Mouse (Mus musculus) brain, adult 2 months (tissue): ENCODE data around the gene Prkar2b.

Source experiments
- DNase-seq: peaks from one replicate; pipeline ENCODE4 v3.0.0; 2011; ENCODE audit warnings: low read depth, low spot score

Prkar2b gene

DNA sequence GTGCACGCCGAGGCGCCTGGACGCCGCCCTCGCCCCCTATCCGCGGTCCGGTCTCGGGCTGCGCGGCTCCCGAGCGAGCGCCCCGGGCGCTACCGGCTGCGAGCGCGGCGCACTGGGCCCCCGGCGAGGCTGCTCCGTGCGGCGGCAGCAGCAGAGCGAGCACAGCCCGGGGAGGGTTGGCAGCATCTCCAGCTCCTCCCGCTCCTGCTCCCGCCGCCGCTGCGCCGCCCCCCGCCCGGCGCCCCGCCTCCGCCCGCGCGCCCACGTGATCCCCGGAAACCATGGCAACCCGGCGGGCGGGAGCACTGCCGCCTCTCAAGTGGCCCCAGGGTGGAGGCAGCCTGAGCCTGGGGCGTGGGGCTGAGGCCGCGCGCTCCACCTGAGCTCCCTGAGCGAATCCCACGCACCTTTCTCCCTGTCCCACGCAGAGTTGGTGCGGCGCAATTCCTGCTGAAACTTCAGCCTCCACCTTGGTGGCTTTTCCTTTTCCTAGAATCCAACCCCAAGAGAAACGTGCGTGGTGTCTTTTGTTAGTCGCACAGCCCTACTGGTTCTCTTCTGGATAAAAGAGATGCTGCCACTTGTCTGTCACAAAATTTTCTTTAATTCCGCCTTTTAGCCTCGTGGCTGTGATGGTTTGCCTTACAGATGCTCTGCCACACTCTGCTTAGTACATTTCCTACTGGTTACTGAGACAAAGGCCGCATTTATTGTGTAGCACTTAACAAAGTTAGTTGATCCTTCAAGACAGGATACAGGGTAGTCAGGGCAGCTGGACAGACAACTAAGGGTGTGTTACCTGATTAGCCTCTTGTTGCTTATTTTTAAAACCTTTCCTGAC lies at the start of gene Prkar2b:
Gene Prkar2b, minus strand, starts transcription at position 207 of the 841 bp plus-strand sequence.
- DNase-seq = peak; percentile 96

DNA sequence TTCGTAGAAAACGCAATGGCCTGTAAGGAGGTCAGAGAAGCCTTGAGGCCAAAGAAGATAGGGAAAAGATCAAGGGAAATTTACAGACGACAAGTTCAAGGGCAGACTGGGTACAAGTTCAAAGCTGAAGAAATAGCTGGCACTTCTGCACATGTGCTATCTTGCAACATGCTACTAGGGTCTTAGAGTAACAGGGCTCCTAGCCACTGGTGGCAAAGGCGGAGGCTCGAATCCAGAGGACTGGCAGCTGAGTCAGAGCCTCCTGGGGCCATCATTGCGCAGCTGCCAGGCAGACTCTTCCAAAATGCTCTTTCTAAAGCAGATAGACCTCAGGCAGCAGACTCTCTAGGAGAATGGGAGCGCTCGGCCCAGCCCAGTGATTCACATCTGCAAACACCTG lies 48.1 kb upstream of the Prkar2b start:
- no peak for DNase-seq

DNA sequence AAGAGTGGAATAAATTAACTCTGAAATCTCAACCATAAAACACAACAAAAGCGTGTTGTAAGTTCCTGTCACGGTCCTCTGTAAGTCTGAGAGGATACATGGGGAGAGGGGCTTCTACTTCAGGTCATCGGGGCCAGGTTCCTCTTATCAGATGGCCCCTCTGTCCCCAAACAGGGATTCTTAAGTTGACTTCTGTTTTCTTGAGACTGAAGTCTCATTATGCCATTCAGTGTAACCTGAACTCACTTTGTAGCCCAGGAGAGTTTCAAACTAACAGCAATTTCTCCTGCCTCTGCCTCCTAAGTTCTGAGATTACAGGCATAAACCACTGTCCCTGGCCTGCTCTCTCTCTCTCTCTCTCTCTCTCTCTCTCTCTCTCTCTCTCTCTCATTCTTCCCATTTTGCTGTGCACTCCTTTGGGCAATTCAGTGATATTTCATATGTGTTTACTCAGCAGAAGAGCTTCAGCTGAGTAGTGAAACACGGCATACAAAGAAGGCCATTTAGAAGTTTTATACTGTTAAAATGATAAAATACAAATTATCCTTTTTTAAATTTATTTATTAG lies 43.9 kb upstream of the Prkar2b start:
- DNase-seq = no peak

DNA sequence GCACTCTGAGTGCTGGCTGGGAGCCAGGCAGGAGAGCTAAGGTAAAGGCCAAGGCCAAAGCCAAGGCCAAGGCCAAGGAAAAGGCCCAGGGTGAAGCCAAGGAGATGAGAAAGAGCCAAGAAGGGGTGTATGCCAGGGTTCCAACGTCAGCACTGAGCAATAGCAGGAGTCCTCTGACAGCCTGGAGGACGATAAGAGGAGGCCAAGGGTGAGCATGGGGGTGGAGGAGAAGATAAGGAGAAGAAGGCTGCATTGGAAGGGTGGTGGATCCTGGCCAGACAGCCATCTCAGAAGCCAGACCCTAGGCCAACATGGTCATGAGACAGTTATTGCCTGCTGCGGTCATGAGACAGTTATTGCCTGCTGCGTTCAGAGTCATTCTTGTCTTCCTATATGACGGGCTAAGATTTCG lies 43.4 kb upstream of the Prkar2b start:
- no peak for DNase-seq

DNA sequence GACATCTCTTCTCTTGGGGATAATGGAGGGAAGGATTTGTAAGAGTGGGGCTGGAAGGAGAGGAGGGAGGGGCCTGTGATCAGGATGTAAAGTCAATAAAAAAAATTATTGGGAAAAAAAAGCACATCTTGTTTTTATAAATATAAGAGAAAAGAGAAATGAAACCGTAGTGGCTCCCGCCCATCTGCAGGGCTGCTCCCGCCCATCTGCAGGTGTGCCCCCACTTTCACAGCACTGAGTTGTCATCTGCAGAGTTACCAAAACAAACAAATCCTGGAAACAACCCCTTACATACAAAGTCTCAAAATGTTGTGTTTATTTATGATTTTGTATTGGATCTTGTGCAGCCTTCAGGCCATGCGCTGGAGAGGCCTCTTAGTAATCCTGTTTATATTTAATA lies 40.2 kb upstream of the Prkar2b start:
- no peak for DNase-seq

DNA sequence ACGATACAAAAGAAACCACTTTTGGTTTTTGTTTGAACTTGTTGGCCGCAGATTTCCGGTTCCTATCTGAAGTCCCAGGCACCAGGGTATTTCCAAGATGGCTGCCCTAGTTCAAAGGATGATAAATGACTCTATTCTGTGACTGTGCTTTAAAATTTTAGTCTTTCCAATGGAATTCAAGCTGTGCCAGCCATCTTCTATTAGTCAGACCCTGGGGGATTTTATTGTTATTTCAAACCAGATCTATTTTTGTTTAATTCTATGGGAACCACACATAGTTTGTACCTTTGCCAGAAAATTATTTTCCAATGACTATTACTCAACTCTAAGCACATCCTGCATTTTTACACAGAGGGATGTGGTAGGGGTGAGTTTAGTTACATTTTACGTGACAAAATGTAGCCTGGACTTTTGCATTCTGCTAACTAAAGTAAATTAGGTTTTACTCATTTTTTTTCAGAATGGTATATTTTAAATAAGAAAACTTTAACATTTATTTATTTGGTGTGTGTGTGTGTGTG lies 38.6 kb upstream of the Prkar2b start:
- no peak for DNase-seq

DNA sequence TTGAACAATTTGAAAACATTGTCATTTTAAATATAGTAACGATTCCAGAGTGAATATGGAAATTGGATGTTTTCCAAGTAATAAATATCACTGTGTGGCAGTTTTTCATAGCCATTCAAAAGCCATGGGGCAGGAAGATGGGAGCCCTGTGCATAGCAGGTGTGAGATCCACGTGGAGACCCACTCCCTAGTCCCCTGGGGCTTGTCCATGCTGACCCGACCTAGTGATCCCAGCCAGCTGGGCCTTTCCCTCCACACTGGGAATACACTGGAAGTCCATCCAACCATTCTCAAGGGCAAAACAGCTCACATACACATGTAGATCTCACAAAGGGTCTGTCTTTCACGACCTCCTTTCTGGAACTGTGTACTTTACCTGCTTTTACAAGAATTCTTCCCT lies 37.5 kb upstream of the Prkar2b start:
- DNase-seq = no peak

DNA sequence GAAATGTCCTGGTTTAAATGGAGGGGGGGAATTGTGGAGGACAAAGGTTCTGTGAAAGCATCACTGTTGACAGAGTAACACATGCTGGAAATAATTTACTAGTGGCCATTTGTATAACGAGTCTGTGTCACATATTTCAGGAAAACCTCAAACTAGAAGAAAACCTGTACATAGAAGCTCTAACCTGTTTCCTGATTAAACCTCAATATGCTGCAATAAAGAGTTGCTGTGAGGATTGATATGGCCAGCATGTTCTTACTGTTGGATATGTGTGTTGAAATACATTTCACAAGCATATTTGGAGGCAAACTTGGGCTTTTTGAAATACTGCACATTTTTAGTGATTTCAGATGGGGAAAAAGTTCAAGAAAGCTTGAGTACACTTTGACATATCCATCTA lies 36.0 kb upstream of the Prkar2b start:
- no peak for DNase-seq

DNA sequence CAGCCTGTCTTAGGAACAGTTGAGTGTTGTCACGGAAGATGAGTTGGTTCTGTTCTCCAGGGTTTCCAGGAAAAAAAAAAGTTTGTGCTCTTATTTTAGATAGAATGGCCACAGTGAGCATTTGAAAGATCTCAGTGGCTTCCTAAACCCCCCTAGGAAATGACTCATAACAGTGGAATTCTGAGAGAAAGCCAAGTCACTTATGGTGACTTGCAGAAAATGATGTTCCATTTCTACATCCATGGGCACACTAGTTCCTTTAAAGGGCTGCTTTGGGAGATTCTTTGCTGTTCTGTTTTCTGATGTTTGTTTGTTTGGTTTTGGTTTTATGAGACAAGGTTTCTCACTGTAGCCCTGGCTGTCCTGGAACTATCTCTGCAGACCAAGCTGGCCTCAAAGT lies 34.1 kb upstream of the Prkar2b start:
- DNase-seq = peak; percentile 11

DNA sequence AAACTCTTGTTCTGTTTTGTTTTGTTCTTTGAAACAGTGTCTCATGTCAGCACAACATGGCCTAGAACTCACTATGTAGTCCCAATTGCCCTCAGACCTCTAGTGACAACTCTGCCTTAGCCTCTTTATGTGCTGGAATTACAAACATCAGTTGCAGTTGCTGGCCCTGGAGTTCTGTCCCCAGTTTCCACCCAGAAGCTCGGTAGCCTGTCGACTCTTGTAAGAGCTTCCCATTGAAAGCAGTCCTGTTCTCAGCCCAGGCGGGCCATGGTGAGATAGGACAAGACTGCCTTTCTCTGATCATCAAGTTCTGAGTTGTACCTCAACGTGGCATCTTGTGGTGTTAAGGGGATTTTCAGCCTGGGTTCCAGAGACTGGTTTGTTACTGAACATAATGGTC lies 31.4 kb upstream of the Prkar2b start:
- no peak for DNase-seq

DNA sequence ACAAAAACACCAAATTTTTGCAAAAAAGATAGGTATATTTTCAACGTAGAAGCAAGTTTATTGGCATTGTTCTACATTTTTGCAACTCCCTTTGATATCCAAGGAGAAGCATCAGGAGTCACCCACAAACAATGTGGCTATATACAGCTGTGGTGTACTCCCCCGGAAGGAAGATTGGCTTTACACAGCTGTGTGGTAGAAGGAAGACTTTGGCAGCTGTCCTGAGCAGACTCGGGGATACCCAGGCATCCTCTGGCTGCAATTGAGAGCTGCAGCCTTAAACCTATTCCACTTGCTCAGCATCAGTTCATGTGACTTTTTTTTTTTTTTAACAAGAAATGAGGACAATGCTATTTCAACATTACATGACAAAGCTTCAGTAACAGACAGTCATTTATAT lies 27.5 kb upstream of the Prkar2b start:
- no peak for DNase-seq

DNA sequence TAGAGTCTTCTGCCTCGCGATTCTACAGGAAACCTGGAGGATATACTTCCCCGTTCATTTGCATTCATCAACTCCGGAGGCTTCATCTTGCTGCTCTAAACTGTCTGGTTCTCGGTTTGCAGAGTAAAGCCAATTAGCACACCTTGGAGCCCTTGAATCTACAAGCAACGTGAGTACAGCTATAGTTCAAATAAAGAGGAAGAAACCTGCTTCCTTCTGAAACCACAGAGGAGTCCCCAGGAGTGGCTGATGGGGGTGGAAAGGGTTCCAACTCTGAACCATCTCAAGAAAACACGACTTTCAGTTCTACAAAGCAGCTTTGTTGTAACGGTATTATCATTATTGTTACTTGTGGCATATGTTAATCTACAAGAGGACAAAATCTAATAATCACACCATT lies 26.2 kb upstream of the Prkar2b start:
- DNase-seq = no peak

DNA sequence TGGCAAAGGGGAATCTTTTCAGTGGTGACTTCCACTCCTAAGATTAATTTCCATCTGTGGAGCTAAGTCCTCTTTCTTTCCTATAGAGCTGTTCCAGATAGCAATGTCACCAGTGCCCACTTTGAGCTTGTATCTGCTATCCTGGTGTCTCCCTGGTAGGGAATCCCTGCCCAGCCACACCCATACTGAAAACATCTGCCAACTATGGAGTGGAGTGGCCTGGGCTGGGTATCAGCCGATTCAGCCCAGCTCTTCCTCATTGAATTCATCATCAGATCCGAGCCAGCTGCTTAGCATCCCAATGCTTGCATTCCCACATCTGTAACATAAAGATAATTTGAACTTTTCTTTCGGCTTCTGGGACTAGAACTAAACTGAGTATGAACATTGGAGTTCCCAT lies 25.8 kb upstream of the Prkar2b start:
- no peak for DNase-seq

DNA sequence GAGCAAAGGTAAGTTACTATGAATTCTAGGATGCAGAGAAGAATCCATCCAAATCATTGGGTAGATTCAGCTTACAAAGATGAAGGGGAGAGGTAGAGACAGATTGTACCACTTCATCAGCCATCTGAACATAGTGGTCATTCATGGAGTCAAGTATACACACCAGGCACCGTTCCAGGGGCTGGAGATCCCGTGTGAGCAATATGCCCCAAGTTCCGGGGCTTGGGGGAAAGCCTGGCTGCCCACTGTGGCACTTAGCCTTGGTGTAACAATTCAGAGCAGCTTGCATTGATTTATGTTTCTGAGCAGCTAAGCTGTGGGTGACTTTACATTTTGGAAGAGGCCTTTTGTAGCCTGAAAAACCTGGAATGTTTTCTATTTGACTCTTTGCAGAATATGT lies 24.8 kb upstream of the Prkar2b start:
- no peak for DNase-seq

DNA sequence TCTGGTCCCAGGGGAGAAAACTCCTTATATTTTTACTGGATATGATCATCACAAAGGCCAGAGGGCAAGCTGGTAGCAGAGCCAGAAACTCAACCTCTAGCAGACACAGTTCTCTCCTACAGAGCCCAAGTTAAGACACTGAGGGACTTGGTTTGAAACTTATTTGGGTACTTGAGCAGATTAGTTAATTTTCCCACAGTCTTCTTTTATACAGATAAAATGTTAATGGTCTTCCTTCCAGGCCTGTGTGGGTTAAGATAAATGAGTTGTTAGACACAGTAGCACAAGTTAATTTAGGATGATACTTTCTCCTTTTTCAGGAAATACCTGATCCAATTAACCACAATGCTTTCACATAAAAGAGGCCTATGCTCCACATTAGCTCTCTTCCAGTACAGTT lies 24.1 kb upstream of the Prkar2b start:
- DNase-seq = no peak

DNA sequence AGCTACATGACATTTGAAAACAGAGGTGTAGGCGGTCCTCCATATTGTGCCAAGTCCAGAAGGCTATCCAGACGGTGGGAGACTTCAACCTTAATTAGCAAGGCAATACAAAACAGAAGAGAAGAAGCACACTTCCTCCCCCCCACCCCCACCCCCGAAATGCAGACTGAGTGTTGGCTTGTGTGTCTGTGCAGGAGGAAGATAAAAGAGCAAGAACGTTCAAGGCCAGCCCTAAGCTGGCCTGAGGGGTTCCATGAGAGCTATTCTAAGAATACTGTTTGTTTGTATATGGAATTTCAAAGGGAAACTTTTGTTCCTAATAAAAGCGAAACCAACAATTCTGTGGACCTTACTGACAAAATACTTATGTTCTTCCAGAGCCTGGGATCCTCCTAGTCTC lies 23.5 kb upstream of the Prkar2b start:
- DNase-seq = peak; percentile 38

DNA sequence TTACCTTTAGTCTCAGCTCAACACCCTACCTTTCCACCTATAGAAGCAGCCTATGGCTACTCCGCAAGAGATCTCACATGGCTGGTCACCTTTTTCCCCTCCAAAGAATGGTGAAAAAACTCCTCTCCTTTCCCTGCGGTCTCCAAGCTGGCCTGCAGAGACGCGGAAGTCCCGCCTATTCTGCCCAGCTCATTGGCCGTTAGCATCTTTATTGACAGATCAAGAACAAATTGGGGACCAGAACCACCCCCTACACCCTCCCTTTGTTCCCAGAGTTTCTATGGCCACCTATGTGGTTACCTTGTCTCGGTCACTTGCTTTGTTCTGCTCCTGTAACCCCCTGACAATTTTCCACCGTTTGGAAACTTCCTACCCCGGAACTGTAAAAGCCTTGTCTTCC lies 19.6 kb upstream of the Prkar2b start:
- no peak for DNase-seq

DNA sequence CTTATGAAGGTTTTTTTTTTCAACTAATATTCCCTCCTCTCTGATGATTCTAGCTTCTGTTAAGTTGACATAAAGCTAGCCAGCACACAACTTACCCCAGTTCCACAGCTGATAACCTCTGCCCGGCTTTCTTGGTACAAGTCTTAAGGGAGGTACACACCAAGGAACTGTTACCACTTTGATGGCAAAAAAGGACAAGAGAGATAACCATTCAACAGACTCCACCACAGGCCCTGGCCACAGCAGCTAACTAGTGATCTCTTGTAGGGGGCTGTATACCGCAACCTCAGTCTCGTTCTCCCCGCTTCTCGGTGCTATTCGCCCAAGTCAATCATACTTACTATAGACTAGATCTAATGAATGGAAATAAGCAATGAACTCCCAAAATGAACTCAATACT lies 16.3 kb upstream of the Prkar2b start:
- no peak for DNase-seq

DNA sequence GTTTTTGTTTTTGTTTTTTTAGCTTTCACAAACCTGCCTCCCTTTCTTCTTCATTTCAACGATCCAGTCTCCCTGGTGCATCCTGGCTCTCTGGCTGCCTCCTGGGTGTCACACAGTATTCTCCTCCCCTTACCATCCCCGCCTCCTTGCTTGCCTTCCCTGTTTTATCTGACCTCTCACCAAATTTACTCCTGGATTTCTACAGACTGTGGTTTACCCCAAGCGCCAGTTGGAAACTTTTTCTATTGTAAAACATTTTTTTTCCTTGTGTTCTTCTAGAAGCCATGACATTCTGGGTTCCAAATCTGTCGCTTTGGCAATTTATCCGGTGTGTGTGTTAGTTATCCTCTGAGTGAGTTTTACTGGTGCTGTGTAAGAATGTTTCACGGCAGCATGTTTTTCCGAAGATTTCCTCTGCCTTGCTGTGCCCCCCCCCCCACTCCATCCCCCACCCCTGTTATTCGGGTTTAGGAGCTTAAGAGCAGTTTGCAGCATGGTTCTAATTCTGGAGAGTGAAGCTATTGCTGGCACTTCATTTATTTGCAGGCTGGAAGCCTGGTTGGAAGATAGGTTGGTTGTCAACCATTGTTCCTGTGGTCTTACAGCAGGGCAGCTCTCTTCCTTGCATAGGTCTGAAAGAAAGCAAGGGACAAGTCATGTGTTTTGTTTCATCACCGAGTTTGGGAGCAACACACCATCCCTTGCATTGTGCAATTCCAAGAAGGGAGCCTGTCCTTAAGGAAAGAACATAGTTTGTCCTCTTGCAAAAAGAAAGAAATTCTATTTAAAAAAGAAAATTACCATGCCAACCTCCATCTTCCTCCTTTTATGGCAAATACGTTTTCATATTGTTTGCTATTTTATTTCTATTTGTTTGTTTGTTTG lies 15.0 kb upstream of the Prkar2b start:
- no peak for DNase-seq

DNA sequence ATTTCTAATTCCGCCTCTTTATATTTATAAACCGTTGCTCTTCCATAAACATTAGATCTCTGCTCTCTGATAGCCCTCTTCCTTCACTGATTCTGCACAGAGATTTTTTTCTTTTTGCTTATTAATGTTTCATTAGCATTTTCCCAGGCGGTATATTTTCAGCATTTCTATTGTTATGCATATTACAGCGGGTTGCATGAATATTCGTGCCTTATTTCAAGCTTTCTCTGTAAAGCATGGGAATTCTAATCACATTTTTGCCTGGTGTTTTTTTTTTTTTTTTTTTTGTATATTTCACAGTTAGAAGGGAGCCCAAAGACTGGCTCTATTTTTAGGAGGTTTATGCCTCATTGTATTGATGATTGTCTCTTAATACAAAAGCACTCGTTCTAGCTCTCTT lies 13.2 kb upstream of the Prkar2b start:
- DNase-seq = no peak

DNA sequence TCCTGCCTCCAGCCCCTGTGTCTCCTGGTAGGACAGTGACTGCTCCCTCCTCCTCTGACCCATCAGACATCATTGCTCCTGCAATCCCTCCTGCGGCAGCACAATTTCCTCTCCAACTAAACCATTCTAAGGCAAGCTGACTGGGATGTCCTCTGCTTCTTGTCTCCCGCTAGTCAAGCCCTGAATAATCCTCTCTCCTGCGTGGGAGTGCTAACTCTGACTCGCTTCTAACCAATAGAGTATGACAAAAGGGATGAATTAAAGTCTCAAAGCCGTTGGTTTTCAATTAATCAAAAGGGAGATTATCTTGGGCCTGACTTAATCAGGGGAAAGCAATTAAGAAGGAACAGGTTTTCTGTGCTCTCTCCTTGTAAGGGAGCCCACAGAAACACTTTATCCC lies 4.9 kb upstream of the Prkar2b start:
- DNase-seq = peak; percentile 62
